In genomic region chr6:72215582-72215981, GRCm38 (mm10) we compare ENCODE assay signal across 8 mouse cellular contexts. TPM values are rescaled to one million over a fixed set of nuclear protein-coding genes. Genes with fewer than 3 reads are reported as not detected.
DNase-seq lines count a peak whose midpoint lies in the region; ATAC-seq lines count a peak whose summit lies in the region.

No protein-coding gene starts in this region.

- no peaks in the 10 kb centered on the region for H3K9me3 ChIP-seq in embryonic facial prominence, embryonic 15.5 days (replicated peaks)
- no peaks in the 10 kb centered on the region for H3K9me3 ChIP-seq in hindbrain, embryonic 12.5 days (replicated peaks)
- no peaks in the 10 kb centered on the region for H3K9me3 ChIP-seq in midbrain, embryonic 14.5 days (ENCODE audit: control insufficient read depth, low read length)

- DNase-seq in kidney, adult 18-20 months: peak; percentile 23
- no peak for DNase-seq in kidney, adult 8-10 months
- DNase-seq in midbrain, embryonic 14.5 days: no peak
- no peak for DNase-seq in left cerebral cortex, adult 9 months (ENCODE audit: low spot score in 2 of 2)
- no peak for DNase-seq in cerebellum, postnatal 25 days
- DNase-seq in right cerebral cortex, postnatal 4 days: no peak

- H3K27ac ChIP-seq in embryonic facial prominence, embryonic 15.5 days (replicated peaks): peak overlapping the region; percentile 86
- H3K27ac ChIP-seq in hindbrain, embryonic 12.5 days: peak overlapping the region; percentile 85
- peak overlapping the region; percentile 58; the same call in 1 of the 2 replicates for H3K27ac ChIP-seq in midbrain, embryonic 14.5 days (replicated peaks; ENCODE audit: low read depth, low read length)

- H3K9ac ChIP-seq in embryonic facial prominence, embryonic 15.5 days: no peak overlapping the region
- no peak overlapping the region for H3K9ac ChIP-seq in hindbrain, embryonic 12.5 days
- no peak overlapping the region for H3K9ac ChIP-seq in midbrain, embryonic 14.5 days (replicated peaks; ENCODE audit: low read length)

- H3K27me3 ChIP-seq in embryonic facial prominence, embryonic 15.5 days: 0 out of 2 replicates have a peak, but pooled peaks cover 4% of the 10 kb centered on the region
- peaks cover 42% of the 10 kb centered on the region for H3K27me3 ChIP-seq in hindbrain, embryonic 12.5 days
- H3K27me3 ChIP-seq in midbrain, embryonic 14.5 days (ENCODE audit: control insufficient read depth, insufficient read depth, low read length): peaks cover 7% of the 10 kb centered on the region; the same call in 1 of the 2 replicates

- 40% methylated on average over 6 of the region's 6 CpGs for WGBS in embryonic facial prominence, embryonic 15.5 days
- 17% methylated on average over 6 of the region's 6 CpGs for WGBS in hindbrain, embryonic 12.5 days
- 25% methylated on average over 6 of the region's 6 CpGs for WGBS in midbrain, embryonic 14.5 days

- ATAC-seq in embryonic facial prominence, embryonic 15.5 days (ENCODE audit: insufficient number of reproducible peaks, low FRiP score, low TSS enrichment, low read depth): no peak
- ATAC-seq in hindbrain, embryonic 12.5 days (ENCODE audit: low FRiP score): no peak
- no peak for ATAC-seq in midbrain, embryonic 14.5 days (ENCODE audit: low FRiP score, low TSS enrichment)

- H3K4me1 ChIP-seq in embryonic facial prominence, embryonic 15.5 days: peaks cover 80% of the 10 kb centered on the region
- H3K4me1 ChIP-seq in hindbrain, embryonic 12.5 days: peaks cover 75% of the 10 kb centered on the region
- H3K4me1 ChIP-seq in midbrain, embryonic 14.5 days (ENCODE audit: control insufficient read depth, insufficient read depth, low read length): peaks cover 57% of the 10 kb centered on the region

- peak overlapping the region; percentile 40 for H3K4me2 ChIP-seq in embryonic facial prominence, embryonic 15.5 days (replicated peaks)
- peak overlapping the region; percentile 47; the same call in 1 of the 2 replicates for H3K4me2 ChIP-seq in hindbrain, embryonic 12.5 days (replicated peaks)
- H3K4me2 ChIP-seq in midbrain, embryonic 14.5 days (ENCODE audit: low read length): no peak overlapping the region

- no peaks in the 10 kb centered on the region for H3K36me3 ChIP-seq in embryonic facial prominence, embryonic 15.5 days
- no peaks in the 10 kb centered on the region for H3K36me3 ChIP-seq in hindbrain, embryonic 12.5 days
- H3K36me3 ChIP-seq in midbrain, embryonic 14.5 days (ENCODE audit: control insufficient read depth, insufficient read depth, low read length): no peaks in the 10 kb centered on the region

- H3K4me3 ChIP-seq in embryonic facial prominence, embryonic 15.5 days (replicated peaks): no peak overlapping the region
- H3K4me3 ChIP-seq in hindbrain, embryonic 12.5 days: no peak overlapping the region
- no peak overlapping the region for H3K4me3 ChIP-seq in midbrain, embryonic 14.5 days (replicated peaks; ENCODE audit: low read depth, low read length)

RNA-seq across cellular contexts. Expression of gene Atoh8, which starts 19.8 kb away (rescaled TPM):
- 18.0 and 18.4 TPM in 2 replicates for polyA plus RNA-seq in embryonic facial prominence, embryonic 15.5 days (2015; fragmentation: Nextera tagmentation; extraction: Ambion mirVana)
- polyA plus RNA-seq in hindbrain, embryonic 12.5 days (2016; fragmentation: Nextera tagmentation; extraction: Ambion mirVana): 12.4 and 13.7 TPM in 2 replicates
- polyA plus RNA-seq in midbrain, embryonic 14.5 days (2014; fragmentation: Nextera tagmentation; extraction: Ambion mirVana): 1.8 and 2.4 TPM in 2 replicates
